In the genomic region with DNA sequence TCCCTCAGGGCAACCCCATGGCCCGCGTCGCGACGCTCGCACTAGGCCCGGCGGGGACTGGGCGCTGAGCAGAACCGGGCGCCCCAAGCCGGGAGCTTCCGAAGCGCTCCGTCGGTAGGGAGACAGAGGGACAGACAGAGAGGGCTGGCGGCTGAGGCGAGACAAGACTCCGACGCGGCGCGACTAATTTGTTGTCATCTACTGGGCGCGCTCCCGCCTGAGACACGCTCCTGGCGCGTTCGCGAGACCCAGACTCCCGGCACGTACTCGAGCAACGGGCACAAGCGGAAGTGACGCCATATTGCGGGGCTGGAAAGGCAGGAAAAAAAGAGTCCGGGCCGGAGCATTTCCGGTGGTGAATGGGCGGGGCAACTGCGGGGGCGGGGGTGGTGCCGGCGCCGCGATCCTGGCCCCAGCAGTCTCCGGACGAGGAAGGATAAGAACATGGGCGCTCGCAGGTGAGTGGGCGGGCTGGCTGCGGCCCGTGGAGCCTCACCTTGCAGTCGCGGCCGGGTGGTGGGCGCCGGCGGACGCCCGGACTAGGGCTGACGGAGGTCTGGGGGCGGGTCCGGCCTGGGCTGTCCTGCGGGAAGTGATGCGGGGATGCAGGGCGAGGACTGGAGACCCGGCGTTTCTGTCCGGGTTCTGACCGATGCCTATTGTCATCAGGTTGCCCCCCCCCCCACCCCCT, we compare ENCODE assay signal across 8 mouse cellular contexts. TPM values are rescaled to one million over a fixed set of nuclear protein-coding genes. Genes with fewer than 3 reads are reported as not detected.
DNase-seq lines count a peak whose midpoint lies in the region; ATAC-seq and TF ChIP-seq lines count a peak whose summit lies in the region.

A gene (minus strand): TSS at position 211 of the 691 bp plus-strand sequence.

- no peaks in the 10 kb centered on the region for H3K27me3 ChIP-seq in heart, embryonic 12.5 days (replicated peaks)
- H3K27me3 ChIP-seq in kidney, postnatal 0 days (ENCODE audit: insufficient read depth, low read length) = no peaks in the 10 kb centered on the region
- H3K27me3 ChIP-seq in liver, embryonic 11.5 days (replicated peaks; ENCODE audit: control insufficient read depth, insufficient read depth, low read length) = no peaks in the 10 kb centered on the region
- H3K27me3 ChIP-seq in stomach, embryonic 14.5 days (ENCODE audit: control insufficient read depth, insufficient read depth, low read length) = no peaks in the 10 kb centered on the region

- peak within 1 kb of the TSS; percentile 92 for H3K4me3 ChIP-seq in heart, embryonic 12.5 days
- H3K4me3 ChIP-seq in kidney, postnatal 0 days (replicated peaks; ENCODE audit: low read depth, low read length) = peak within 1 kb of the TSS; percentile 79
- peak within 1 kb of the TSS; percentile 98 for H3K4me3 ChIP-seq in liver, embryonic 11.5 days (ENCODE audit: low read depth, low read length)
- H3K4me3 ChIP-seq in stomach, embryonic 14.5 days (ENCODE audit: low read depth, low read length) = peak within 1 kb of the TSS; percentile 62

- peak; percentile 90 for ATAC-seq in erythroid progenitor cell, adult 5-6 weeks (replicated peaks; ENCODE audit: low FRiP score, poor library complexity, severe bottlenecking)
- peak; percentile 92 for ATAC-seq in heart, embryonic 12.5 days (ENCODE audit: insufficient number of reproducible peaks, low FRiP score)
- peak; percentile 89 for ATAC-seq in kidney, postnatal 0 days (replicated peaks; ENCODE audit: low FRiP score, low read depth)
- ATAC-seq in liver, embryonic 11.5 days (replicated peaks; ENCODE audit: low FRiP score) = peak; percentile 88
- ATAC-seq in stomach, embryonic 14.5 days (ENCODE audit: insufficient number of reproducible peaks, insufficient read depth, low FRiP score, low read depth) = peak; percentile 91

- H3K4me1 ChIP-seq in heart, embryonic 12.5 days (replicated peaks) = peaks cover 36% of the 10 kb centered on the region
- 0 out of 2 replicates have a peak, but pooled peaks cover 20% of the 10 kb centered on the region for H3K4me1 ChIP-seq in kidney, postnatal 0 days (replicated peaks; ENCODE audit: insufficient read depth, low read length)
- peaks cover 21% of the 10 kb centered on the region; the same call in 1 of the 2 replicates for H3K4me1 ChIP-seq in liver, embryonic 11.5 days (replicated peaks; ENCODE audit: control insufficient read depth, insufficient read depth, low read length)
- peaks cover 15% of the 10 kb centered on the region; the same call in 1 of the 2 replicates for H3K4me1 ChIP-seq in stomach, embryonic 14.5 days (ENCODE audit: control insufficient read depth, insufficient read depth, low read length)

- DNase-seq in CD4-positive helper T cell, adult 2 months (ENCODE audit: low read depth, low spot score) = peak; percentile 97
- peak; percentile 93 for DNase-seq in brain, embryonic 18.5 days (ENCODE audit: low read depth, low spot score)
- DNase-seq in kidney, postnatal 0 days (ENCODE audit: low spot score) = peak; percentile 96
- DNase-seq in liver, embryonic 11.5 days (ENCODE audit: low spot score) = peak; percentile 97
- peak; percentile 97 for DNase-seq in naive thymus-derived CD4-positive, alpha-beta T cell, adult 2 months (ENCODE audit: low read depth)

- peaks cover 9% of the 10 kb centered on the region for H3K36me3 ChIP-seq in heart, embryonic 12.5 days
- H3K36me3 ChIP-seq in kidney, postnatal 0 days (ENCODE audit: insufficient read depth, low read length) = peaks cover 3% of the 10 kb centered on the region; the same call in 1 of the 2 replicates
- 0 out of 2 replicates have a peak, but pooled peaks cover 4% of the 10 kb centered on the region for H3K36me3 ChIP-seq in liver, embryonic 11.5 days (ENCODE audit: control insufficient read depth, insufficient read depth, low read length)
- 0 out of 2 replicates have a peak, but pooled peaks cover 3% of the 10 kb centered on the region for H3K36me3 ChIP-seq in stomach, embryonic 14.5 days (ENCODE audit: control insufficient read depth, insufficient read depth, low read length)

- peak within 1 kb of the TSS; percentile 91 for H3K27ac ChIP-seq in heart, embryonic 12.5 days (ENCODE audit: poor library complexity, severe bottlenecking)
- peak within 1 kb of the TSS; percentile 89 for H3K27ac ChIP-seq in kidney, postnatal 0 days
- peak within 1 kb of the TSS; percentile 82 for H3K27ac ChIP-seq in liver, embryonic 11.5 days (ENCODE audit: low read depth, low read length)
- H3K27ac ChIP-seq in stomach, embryonic 14.5 days (ENCODE audit: low read length) = peak within 1 kb of the TSS; percentile 82

- no peak for TF ChIP-seq CTCF in kidney, postnatal 0 days (IDR thresholded peaks at IDR 0.05; ENCODE audit: low read depth)

- H3K9ac ChIP-seq in heart, embryonic 12.5 days = peak within 1 kb of the TSS; percentile 94
- H3K9ac ChIP-seq in kidney, postnatal 0 days (ENCODE audit: low read depth, low read length) = peak within 1 kb of the TSS; percentile 79
- peak within 1 kb of the TSS; percentile 98 for H3K9ac ChIP-seq in liver, embryonic 11.5 days (ENCODE audit: low read depth, low read length)
- H3K9ac ChIP-seq in stomach, embryonic 14.5 days (replicated peaks; ENCODE audit: low read depth, low read length) = peak within 1 kb of the TSS; percentile 73

- H3K4me2 ChIP-seq in heart, embryonic 12.5 days = peak within 1 kb of the TSS; percentile 85
- H3K4me2 ChIP-seq in kidney, postnatal 0 days (ENCODE audit: low read length) = peak within 1 kb of the TSS; percentile 90
- peak within 1 kb of the TSS; percentile 80 for H3K4me2 ChIP-seq in liver, embryonic 11.5 days
- peak within 1 kb of the TSS; percentile 87 for H3K4me2 ChIP-seq in stomach, embryonic 14.5 days (replicated peaks; ENCODE audit: low read depth, low read length)

- WGBS in heart, embryonic 12.5 days = under 1% methylated on average over 73 of the region's 73 CpGs
- WGBS in kidney, postnatal 0 days = under 1% methylated on average over 72 of the region's 73 CpGs
- WGBS in liver, embryonic 11.5 days = under 1% methylated on average over 73 of the region's 73 CpGs
- WGBS in stomach, embryonic 14.5 days = under 1% methylated on average over 73 of the region's 73 CpGs

- no peaks in the 10 kb centered on the region for H3K9me3 ChIP-seq in heart, embryonic 12.5 days (replicated peaks)
- H3K9me3 ChIP-seq in kidney, postnatal 0 days (replicated peaks; ENCODE audit: low read length) = no peaks in the 10 kb centered on the region
- no peaks in the 10 kb centered on the region for H3K9me3 ChIP-seq in liver, embryonic 11.5 days (ENCODE audit: control insufficient read depth, low read length)
- H3K9me3 ChIP-seq in stomach, embryonic 14.5 days (ENCODE audit: control insufficient read depth, low read depth, low read length) = no peaks in the 10 kb centered on the region

RNA-seq across cellular contexts. Expression of the gene that starts here (rescaled TPM):
- 18.4 and 23.8 TPM in 2 replicates for total RNA-seq in erythroid progenitor cell, adult 5-6 weeks (2015; ENCODE audit: low replicate concordance)
- 17.7 and 22.2 TPM in 2 replicates for total RNA-seq in erythroid progenitor cell, adult 5-6 weeks (2017; ENCODE audit: low replicate concordance)
- polyA plus RNA-seq in heart, embryonic 12.5 days (2016; fragmentation: Nextera tagmentation; extraction: Ambion mirVana) = 13.2 and 13.5 TPM in 2 replicates
- 8.4 and 8.8 TPM in 2 replicates for polyA plus RNA-seq in kidney, postnatal 0 days (2015; fragmentation: Nextera tagmentation; extraction: Ambion mirVana)
- 26.3 and 28.2 TPM in 2 replicates for polyA plus RNA-seq in liver, embryonic 11.5 days (2014; fragmentation: Nextera tagmentation; extraction: Ambion mirVana)
- polyA plus RNA-seq in stomach, embryonic 14.5 days (2014; fragmentation: Nextera tagmentation; extraction: Ambion mirVana) = 15.0 and 15.8 TPM in 2 replicates

Comparison
In these comparisons a context has a peak if more than half of its experiments do, and no peak if none do; other contexts are left out.
1. Peak in every context shown above with its lines: DNase-seq, ATAC-seq, H3K4me3 ChIP-seq and H3K27ac ChIP-seq.